Mouse (Mus musculus) heart, postnatal 0 days (tissue): Measurements from ENCODE around the gene Oosp2. TPM values are rescaled to one million over a fixed set of nuclear protein-coding genes. Genes with fewer than 3 reads are reported as not detected.

Experiments used
- ATAC-seq: fragments of 200-750 bp; cut with Nextera tagmentation; 2 replicates; pipeline ENCODE4 v1.8.0; 2017; ENCODE audit warnings: low read depth, moderate number of reproducible peaks, moderate library complexity; ENCODE audit not compliant: insufficient read depth
- DNase-seq: peaks from one replicate; pipeline ENCODE4 v3.0.0-alpha.2; 2016; ENCODE audit warnings: low spot score
- H3K27ac ChIP-seq: fragments of 300-500 bp; sonication (generic); 2 replicates; pipeline ENCODE4 v1.5.1; 2014; ENCODE audit warnings: low read depth, mild to moderate bottlenecking
- H3K27me3 ChIP-seq: fragments of 300-500 bp; sonication (generic); 2 replicates; pipeline ENCODE4 v1.6.1; 2014; ENCODE audit warnings: low read length, mixed read lengths; ENCODE audit not compliant: control insufficient read depth, insufficient read depth
- H3K36me3 ChIP-seq: fragments of 300-500 bp; sonication (generic); replicated peaks from 2 replicates; pipeline ENCODE4 v1.6.1; 2014; ENCODE audit warnings: low read length, mixed read lengths; ENCODE audit not compliant: control insufficient read depth, insufficient read depth
- H3K4me1 ChIP-seq: fragments of 300-500 bp; sonication (generic); 2 replicates; pipeline ENCODE4 v1.6.1; 2014; ENCODE audit warnings: antibody characterized with exemption; ENCODE audit not compliant: control insufficient read depth, insufficient read depth
- H3K4me2 ChIP-seq: fragments of 300-500 bp; sonication (generic); 2 replicates; pipeline ENCODE4 v1.6.1; 2014; ENCODE audit warnings: low read depth, mild to moderate bottlenecking, low read length, moderate library complexity
- H3K4me3 ChIP-seq: fragments of 300-500 bp; sonication (generic); 2 replicates; pipeline ENCODE4 v1.5.1; 2014; ENCODE audit warnings: low read depth, low read length
- H3K9ac ChIP-seq: fragments of 300-500 bp; sonication (generic); replicated peaks from 2 replicates; pipeline ENCODE4 v1.6.1; 2014; ENCODE audit warnings: low read depth, low read length, mixed read lengths
- H3K9me3 ChIP-seq: fragments of 300-500 bp; sonication (generic); replicated peaks from 2 replicates; pipeline ENCODE4 v1.6.1; 2016; ENCODE audit warnings: low read length; ENCODE audit not compliant: control insufficient read depth
- CTCF ChIP-seq: IDR thresholded peaks from 2 replicates; pipeline ENCODE4 v1.5.1; 2016; ENCODE audit warnings: antibody characterized with exemption, control low read depth, low read depth
- EP300 ChIP-seq: IDR thresholded peaks from 2 replicates; pipeline ENCODE4 v1.6.1; 2016; ENCODE audit warnings: antibody characterized with exemption, low read depth
- WGBS: fragments of 180-500 bp; shearing (Covaris S2); extraction: QIAGEN DNeasy Blood & Tissue Kit; methylation state at CpG from one replicate; pipeline ENCODE4 v1.1.7; 2014; 5-methylcytosine and 5-hydroxymethylcytosine counted together
- polyA plus RNA-seq: library from polyadenylated mRNA; unstranded; fragments of >200 nt; fragmentation: Nextera tagmentation; extraction: Ambion mirVana; gene quantifications from 2 replicates; pipeline ENCODE4 v1.2.1, GENCODE M21; 2015
- total RNA-seq: library from RNA; depleted of rRNA; stranded (reverse); fragments of >200 nt; gene quantifications from 2 replicates; pipeline ENCODE4 v1.2.3, GENCODE M21; 2014; ENCODE audit warnings: low replicate concordance

Oosp2 gene
- total and polyA plus RNA-seq, 2 experiments from 2014 or later = not detected

DNA sequence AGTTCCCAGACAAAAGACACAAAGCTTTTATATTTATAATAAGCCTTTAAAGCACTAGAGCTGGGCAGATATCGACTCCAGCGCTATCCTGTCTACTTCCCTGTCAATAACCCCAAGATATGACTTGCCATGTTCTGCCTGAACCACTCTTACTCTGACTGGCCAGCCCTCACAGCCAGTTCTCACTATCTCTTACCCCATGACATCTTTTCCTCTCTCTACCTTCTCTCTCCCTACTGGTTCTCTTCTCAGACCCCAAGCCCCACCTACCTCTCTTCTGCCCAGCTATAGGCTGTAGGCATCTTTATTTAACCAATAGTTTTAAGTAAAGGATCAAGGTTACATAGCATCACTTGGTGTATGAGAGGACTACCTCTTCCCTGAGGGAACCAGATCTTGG lies 26.0 kb downstream of the Oosp2 start:
- WGBS = 60% methylated on average over 2 of the region's 2 CpGs

DNA sequence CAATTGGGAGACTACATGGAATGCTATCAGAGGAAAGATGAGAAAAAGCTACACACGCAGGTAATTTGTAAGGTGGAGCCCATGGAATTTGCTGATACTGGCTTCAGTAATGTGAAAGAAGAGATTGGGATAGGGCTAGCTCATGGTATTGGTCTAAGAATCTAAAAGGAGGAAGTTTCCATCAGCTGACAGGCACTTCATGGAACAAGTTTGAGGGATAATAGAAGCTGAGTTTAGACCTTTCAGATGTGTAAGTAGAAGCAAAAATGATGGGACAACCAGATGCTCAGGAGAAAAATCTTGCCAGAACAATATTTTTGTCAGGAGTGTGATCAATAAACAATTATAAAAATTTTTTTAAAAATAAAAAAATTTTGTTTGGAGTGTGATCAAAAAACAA lies 26.6 kb downstream of the Oosp2 start:
- WGBS = 83% methylated on average over 1 of the region's 1 CpGs
- ATAC-seq = no peak
- TF ChIP-seq EP300 = no peak
- TF ChIP-seq CTCF = no peak
- Histone ChIP-seq H3K27ac (no peak overlapping the region), H3K4me1 (no peaks in the 10 kb centered on the region), H3K9ac (no peak overlapping the region), H3K27me3 (no peaks in the 10 kb centered on the region), H3K36me3 (no peaks in the 10 kb centered on the region), H3K4me3 (no peak overlapping the region), H3K4me2 (no peak overlapping the region), H3K9me3 (no peaks in the 10 kb centered on the region)
- DNase-seq = no peak

More for the DNA sequence above, 26.0 kb downstream of the Oosp2 start:
- TF ChIP-seq CTCF (no peak), EP300 (no peak)
- no peak overlapping the region for H3K4me2 ChIP-seq
- ATAC-seq = no peak
- H3K4me1 ChIP-seq = no peaks in the 10 kb centered on the region
- DNase-seq = no peak
- H3K27me3 ChIP-seq = no peaks in the 10 kb centered on the region
- H3K4me3 ChIP-seq = no peak overlapping the region
- no peak overlapping the region for H3K9ac ChIP-seq
- no peaks in the 10 kb centered on the region for H3K9me3 ChIP-seq
- no peak overlapping the region for H3K27ac ChIP-seq
- H3K36me3 ChIP-seq = no peaks in the 10 kb centered on the region

DNA sequence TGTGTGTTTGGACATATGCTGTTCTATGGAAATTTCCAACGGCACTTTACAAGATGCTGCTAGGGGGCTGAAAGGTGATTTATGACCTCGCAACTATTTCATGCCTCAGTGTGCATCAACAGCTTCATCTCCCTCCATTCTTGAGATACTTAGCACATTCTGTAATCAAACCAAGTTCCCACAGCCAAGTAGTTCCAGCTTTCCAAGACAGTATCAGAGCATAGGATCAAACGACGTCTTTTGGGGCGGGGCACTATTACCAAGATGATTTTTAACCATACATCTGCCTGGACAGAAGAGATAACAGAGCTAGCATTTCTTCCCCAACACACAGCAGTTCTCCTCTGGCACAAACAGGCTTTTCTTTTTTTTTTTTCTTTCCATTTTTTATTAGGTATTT lies 35.1 kb downstream of the Oosp2 start:
- TF ChIP-seq CTCF (no peak), EP300 (no peak)
- WGBS = 67% methylated on average over 5 of the region's 5 CpGs

DNA sequence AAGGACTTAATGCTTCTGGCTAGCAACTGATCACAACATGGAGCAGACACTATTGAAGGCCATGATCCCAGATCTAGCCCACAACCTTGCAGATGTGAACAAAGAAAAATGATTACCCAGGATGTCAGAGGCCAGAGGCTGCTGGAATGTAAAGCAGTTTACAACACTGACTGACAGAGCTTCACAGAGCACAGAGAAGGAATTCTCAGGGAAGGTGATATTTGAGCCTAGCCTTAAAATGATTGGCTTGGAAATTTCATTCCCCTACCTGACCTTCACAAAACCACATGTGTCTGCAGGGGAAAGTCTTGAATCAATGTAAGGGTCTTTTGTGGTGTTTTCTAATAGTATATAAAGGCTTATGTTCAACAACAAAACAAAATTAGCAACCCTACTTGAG lies 35.6 kb downstream of the Oosp2 start:
- H3K4me1 ChIP-seq = no peaks in the 10 kb centered on the region
- ATAC-seq (no peak), DNase-seq (no peak)
- no peak overlapping the region for H3K27ac ChIP-seq
- H3K9ac ChIP-seq = no peak overlapping the region
- no peak overlapping the region for H3K4me3 ChIP-seq
- TF ChIP-seq CTCF = no peak
- no peaks in the 10 kb centered on the region for H3K36me3 ChIP-seq
- H3K4me2 ChIP-seq = no peak overlapping the region
- no peaks in the 10 kb centered on the region for H3K27me3 ChIP-seq
- H3K9me3 ChIP-seq = no peaks in the 10 kb centered on the region

More for the DNA sequence above, 35.1 kb downstream of the Oosp2 start:
- Histone ChIP-seq H3K27ac (no peak overlapping the region), H3K27me3 (no peaks in the 10 kb centered on the region), H3K4me2 (no peak overlapping the region), H3K9ac (no peak overlapping the region), H3K36me3 (no peaks in the 10 kb centered on the region), H3K9me3 (no peaks in the 10 kb centered on the region), H3K4me1 (no peaks in the 10 kb centered on the region), H3K4me3 (no peak overlapping the region)
- no peak for ATAC-seq
- DNase-seq = no peak

DNA sequence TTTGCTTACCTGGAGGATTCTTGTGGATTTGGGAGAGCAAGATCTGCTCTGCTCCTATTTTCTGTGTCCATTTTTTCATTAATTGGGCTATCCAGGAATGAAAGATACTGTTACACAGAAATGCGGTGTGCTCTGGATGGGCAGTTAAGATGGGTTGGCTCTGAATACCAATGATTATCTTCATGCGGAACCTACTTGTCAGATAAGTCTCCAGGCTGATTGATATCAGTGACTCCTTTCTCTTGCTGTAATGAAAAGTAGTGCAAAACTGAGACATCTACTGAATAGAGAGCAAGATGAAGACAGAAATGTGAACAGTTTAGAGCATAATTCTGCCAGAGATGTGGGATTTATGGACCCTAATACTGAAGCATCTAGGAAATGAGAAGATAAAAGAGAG lies 36.8 kb downstream of the Oosp2 start, which contains the start of gene Ms4a2:
Ms4a2 (minus strand) TSS at position 169 of the 400 bp plus-strand sequence.
- no peak within 1 kb of the TSS for H3K27ac ChIP-seq
- ATAC-seq = no peak
- DNase-seq = no peak
- no peak within 1 kb of the TSS for H3K9ac ChIP-seq
- no peaks in the 10 kb centered on the region for H3K4me1 ChIP-seq
- H3K36me3 ChIP-seq = no peaks in the 10 kb centered on the region
- 83% methylated on average over 2 of the region's 2 CpGs for WGBS
- no peak within 1 kb of the TSS for H3K4me2 ChIP-seq
- TF ChIP-seq EP300 (no peak), CTCF (no peak)
- H3K27me3 ChIP-seq = no peaks in the 10 kb centered on the region
- H3K9me3 ChIP-seq = no peaks in the 10 kb centered on the region
- H3K4me3 ChIP-seq = no peak within 1 kb of the TSS

DNA sequence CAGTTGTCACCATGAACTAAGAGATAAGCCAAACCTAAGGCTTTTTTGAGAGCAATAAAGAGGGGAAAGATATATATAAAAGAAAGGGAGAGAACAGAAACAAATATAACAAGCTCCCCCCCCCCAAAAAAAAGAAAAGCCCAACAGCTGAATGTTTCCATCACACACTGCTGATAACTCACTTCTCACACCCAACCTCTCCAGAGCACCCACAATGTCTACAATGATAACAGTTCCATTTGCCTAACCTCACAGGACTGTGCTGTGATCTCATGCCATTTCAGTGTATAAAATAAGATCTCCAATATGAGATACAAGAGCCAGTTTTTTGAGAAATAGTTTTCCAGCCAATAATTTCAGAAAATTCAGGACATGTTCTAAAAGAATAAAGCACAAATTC lies 42.4 kb downstream of the Oosp2 start:
- H3K27ac ChIP-seq = no peak overlapping the region
- no peak for ATAC-seq
- H3K9ac ChIP-seq = no peak overlapping the region
- no peaks in the 10 kb centered on the region for H3K4me1 ChIP-seq
- H3K27me3 ChIP-seq = no peaks in the 10 kb centered on the region
- H3K36me3 ChIP-seq = no peaks in the 10 kb centered on the region
- TF ChIP-seq EP300 (no peak), CTCF (no peak)
- H3K4me3 ChIP-seq = no peak overlapping the region
- no peaks in the 10 kb centered on the region for H3K9me3 ChIP-seq
- no peak for DNase-seq
- H3K4me2 ChIP-seq = no peak overlapping the region
